Mouse (Mus musculus) stomach, postnatal 0 days (tissue): ENCODE measurements around the gene Efr3b. TPM values are rescaled to one million over a fixed set of nuclear protein-coding genes. Genes with fewer than 3 reads are reported as not detected.

Source experiments
- ATAC-seq: fragments of 200-750 bp; cut with Nextera tagmentation; 2 replicates; pipeline ENCODE4 v1.8.0; 2017; ENCODE audit not compliant: low FRiP score, low TSS enrichment
- DNase-seq: peaks from one replicate; pipeline ENCODE4 v3.0.0-alpha.2; 2016; ENCODE audit warnings: low spot score
- H3K27ac ChIP-seq: fragments of 300-500 bp; sonication (generic); replicated peaks from 2 replicates; pipeline ENCODE4 v1.5.1; 2014; ENCODE audit warnings: mild to moderate bottlenecking, control low read depth
- H3K27me3 ChIP-seq: fragments of 300-500 bp; sonication (generic); 2 replicates; pipeline ENCODE4 v1.6.1; 2014; ENCODE audit warnings: low read length; ENCODE audit not compliant: control insufficient read depth, insufficient read depth
- H3K36me3 ChIP-seq: fragments of 300-500 bp; sonication (generic); 2 replicates; pipeline ENCODE4 v1.6.1; 2014; ENCODE audit warnings: low read length, mixed read lengths; ENCODE audit not compliant: control insufficient read depth, insufficient read depth
- H3K4me1 ChIP-seq: fragments of 300-500 bp; sonication (generic); replicated peaks from 2 replicates; pipeline ENCODE4 v1.6.1; 2014; ENCODE audit warnings: antibody characterized with exemption; ENCODE audit not compliant: control insufficient read depth, insufficient read depth
- H3K4me2 ChIP-seq: fragments of 300-500 bp; sonication (generic); replicated peaks from 2 replicates; pipeline ENCODE4 v1.6.1; 2014; ENCODE audit warnings: low read depth, mild to moderate bottlenecking, control low read depth, moderate library complexity
- H3K4me3 ChIP-seq: fragments of 300-500 bp; sonication (generic); 2 replicates; pipeline ENCODE4 v1.5.1; 2014; ENCODE audit warnings: low read depth, low read length, control low read depth
- H3K9ac ChIP-seq: fragments of 300-500 bp; sonication (generic); 2 replicates; pipeline ENCODE4 v1.6.1; 2014; ENCODE audit warnings: mild to moderate bottlenecking, low read length, control low read depth, mixed read lengths
- H3K9me3 ChIP-seq: fragments of 300-500 bp; sonication (generic); 2 replicates; pipeline ENCODE4 v1.6.1; 2016; ENCODE audit warnings: low read length; ENCODE audit not compliant: control insufficient read depth
- CTCF ChIP-seq: IDR thresholded peaks from 2 replicates; pipeline ENCODE4 v1.5.1; 2016; ENCODE audit warnings: antibody characterized with exemption, low read depth, mild to moderate bottlenecking, moderate library complexity
- EP300 ChIP-seq: optimal IDR thresholded peaks from 2 replicates; pipeline ENCODE3; 2016; ENCODE audit warnings: antibody characterized with exemption
- WGBS: fragments of 180-500 bp; shearing (Covaris S2); extraction: QIAGEN DNeasy Blood & Tissue Kit; methylation state at CpG from one replicate; pipeline ENCODE4 v1.1.7; 2014; 5-methylcytosine and 5-hydroxymethylcytosine counted together
- polyA plus RNA-seq: library from polyadenylated mRNA; unstranded; fragments of >200 nt; fragmentation: Nextera tagmentation; extraction: Ambion mirVana; gene quantifications from 2 replicates; pipeline ENCODE4 v1.2.1, GENCODE M21; 2015

Gene Efr3b
- polyA plus RNA-seq, 1 experiment from 2014 or later: 0.99 TPM

- TF ChIP-seq CTCF (no peak), EP300 (no peak)
- 25% methylated on average over 7 of the region's 7 CpGs for WGBS
- no peak for DNase-seq
- Histone ChIP-seq H3K4me1 (no peaks in the 10 kb centered on the region), H3K36me3 (no peaks in the 10 kb centered on the region), H3K27me3 (no peaks in the 10 kb centered on the region), H3K9me3 (no peaks in the 10 kb centered on the region), H3K4me3 (no peak overlapping the region), H3K9ac (no peak overlapping the region), H3K27ac (no peak overlapping the region), H3K4me2 (no peak overlapping the region)
- ATAC-seq: no peak
Observed at GRCm38 (mm10) chr12:4016321-4016720, 22.4 kb downstream of the Efr3b start.

GRCm38 (mm10) chr12:4015741-4016140, 23.0 kb downstream of the Efr3b start:
- no peak overlapping the region for H3K27ac ChIP-seq
- 56% methylated on average over 4 of the region's 4 CpGs for WGBS
- no peaks in the 10 kb centered on the region for H3K36me3 ChIP-seq
- no peak for ATAC-seq
- no peak overlapping the region for H3K4me3 ChIP-seq
- no peaks in the 10 kb centered on the region for H3K9me3 ChIP-seq
- no peaks in the 10 kb centered on the region for H3K27me3 ChIP-seq
- TF ChIP-seq EP300 (no peak), CTCF (no peak)
- no peak overlapping the region for H3K4me2 ChIP-seq
- DNase-seq: no peak
- no peaks in the 10 kb centered on the region for H3K4me1 ChIP-seq
- H3K9ac ChIP-seq: no peak overlapping the region

DNA sequence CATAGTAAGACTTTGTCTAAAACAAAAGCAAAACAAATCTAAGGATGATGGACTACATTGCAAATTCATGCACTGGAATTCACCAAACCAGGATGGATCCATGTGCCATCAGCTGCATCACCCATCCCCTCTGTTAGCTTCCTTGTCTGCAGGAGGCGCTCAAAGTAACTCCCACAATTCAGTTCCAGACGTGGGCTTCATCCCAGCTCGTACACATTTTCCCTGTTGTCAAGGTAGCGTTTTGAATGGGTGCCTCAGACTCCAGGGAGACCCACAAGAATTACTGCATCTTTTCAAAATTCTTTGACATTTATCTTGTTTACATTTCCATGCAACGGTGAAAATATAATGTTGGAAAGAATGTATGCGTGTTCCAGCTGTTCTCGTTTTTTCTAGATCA, 23.5 kb downstream of the Efr3b start:
- DNase-seq: no peak
- H3K9ac ChIP-seq: no peak overlapping the region
- ATAC-seq: no peak
- TF ChIP-seq EP300 (no peak), CTCF (no peak)
- no peak overlapping the region for H3K4me3 ChIP-seq
- no peak overlapping the region for H3K4me2 ChIP-seq
- no peaks in the 10 kb centered on the region for H3K4me1 ChIP-seq
- H3K9me3 ChIP-seq: no peaks in the 10 kb centered on the region
- H3K27ac ChIP-seq: no peak overlapping the region
- WGBS: 33% methylated on average over 7 of the region's 7 CpGs
- H3K36me3 ChIP-seq: no peaks in the 10 kb centered on the region
- no peaks in the 10 kb centered on the region for H3K27me3 ChIP-seq

DNA sequence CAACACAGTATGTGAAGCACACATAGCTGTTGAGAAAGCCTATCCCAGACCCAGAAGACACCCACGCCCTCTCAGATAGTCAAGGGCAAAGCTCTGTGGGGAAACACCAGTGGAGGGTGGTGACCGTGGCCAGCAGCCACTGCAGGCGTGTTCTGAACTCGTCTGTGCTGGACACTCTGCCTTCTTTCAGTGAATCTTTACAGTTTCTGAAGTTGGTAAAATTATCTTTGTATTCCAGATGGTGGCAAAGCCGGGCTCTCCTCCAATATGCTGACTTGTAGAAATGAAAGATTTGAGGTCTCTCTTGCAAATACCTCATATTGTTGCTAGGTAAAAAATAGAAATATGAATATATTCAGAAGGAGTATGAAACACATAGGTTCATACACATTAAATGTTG, 27.0 kb downstream of the Efr3b start:
- Histone ChIP-seq H3K27me3 (no peaks in the 10 kb centered on the region), H3K4me1 (no peaks in the 10 kb centered on the region), H3K36me3 (no peaks in the 10 kb centered on the region), H3K4me2 (no peak overlapping the region), H3K27ac (no peak overlapping the region), H3K9me3 (no peaks in the 10 kb centered on the region), H3K9ac (no peak overlapping the region), H3K4me3 (no peak overlapping the region)
- ATAC-seq (no peak), DNase-seq (no peak)
- no peak for TF ChIP-seq CTCF
- 75% methylated on average over 5 of the region's 5 CpGs for WGBS

- WGBS: 77% methylated on average over 4 of the region's 4 CpGs
- no peaks in the 10 kb centered on the region for H3K36me3 ChIP-seq
- no peak overlapping the region for H3K4me2 ChIP-seq
- no peaks in the 10 kb centered on the region for H3K27me3 ChIP-seq
- H3K4me3 ChIP-seq: no peak overlapping the region
- H3K4me1 ChIP-seq: no peaks in the 10 kb centered on the region
- no peaks in the 10 kb centered on the region for H3K9me3 ChIP-seq
- H3K27ac ChIP-seq: no peak overlapping the region
- no peak overlapping the region for H3K9ac ChIP-seq
- TF ChIP-seq CTCF: no peak
- no peak for TF ChIP-seq EP300
- ATAC-seq (no peak), DNase-seq (no peak)
Observed at GRCm38 (mm10) chr12:4011301-4011700, 27.4 kb downstream of the Efr3b start.

- 89% methylated on average over 12 of the region's 12 CpGs for WGBS
- no peak overlapping the region for H3K27ac ChIP-seq
- H3K9me3 ChIP-seq: no peaks in the 10 kb centered on the region
- no peaks in the 10 kb centered on the region for H3K36me3 ChIP-seq
- TF ChIP-seq CTCF: no peak
- TF ChIP-seq EP300: no peak
- H3K4me2 ChIP-seq: no peak overlapping the region
- no peak for ATAC-seq
- no peaks in the 10 kb centered on the region for H3K27me3 ChIP-seq
- no peak overlapping the region for H3K9ac ChIP-seq
- H3K4me3 ChIP-seq: no peak overlapping the region
- H3K4me1 ChIP-seq: no peaks in the 10 kb centered on the region
- no peak for DNase-seq
Observed at GRCm38 (mm10) chr12:4008731-4009130, 30.0 kb downstream of the Efr3b start.
